Mouse (Mus musculus): ENCODE results near the gene Creb3l2.

Gene Creb3l2

GRCm38 (mm10) chr6:37371341-37371740 is 70.6 kb downstream of the Creb3l2 start:
- peak; percentile 64 for DNase-seq (ENCODE audit: low read depth)

- no peak for DNase-seq (ENCODE audit: low read depth)
Observed at GRCm38 (mm10) chr6:37370566-37370965, 71.4 kb downstream of the Creb3l2 start.

GRCm38 (mm10) chr6:37369750-37370149 is 72.2 kb downstream of the Creb3l2 start:
- no peak for DNase-seq (ENCODE audit: low read depth)

- no peak for DNase-seq (ENCODE audit: low read depth)
Observed at GRCm38 (mm10) chr6:37368281-37368680, 73.7 kb downstream of the Creb3l2 start.

GRCm38 (mm10) chr6:37366991-37367390 is 75.0 kb downstream of the Creb3l2 start:
- DNase-seq (ENCODE audit: low read depth) = no peak

- no peak for DNase-seq (ENCODE audit: low read depth)
Observed at GRCm38 (mm10) chr6:37365179-37365578, 76.8 kb downstream of the Creb3l2 start.

GRCm38 (mm10) chr6:37364361-37364760 is 77.6 kb downstream of the Creb3l2 start:
- DNase-seq (ENCODE audit: low read depth) = peak; percentile 15

GRCm38 (mm10) chr6:37360813-37361385 is 81.0 kb downstream of the Creb3l2 start:
- DNase-seq (ENCODE audit: low read depth) = no peak

GRCm38 (mm10) chr6:37354449-37355179 is 87.3 kb downstream of the Creb3l2 start:
- peak; percentile 77 for DNase-seq (ENCODE audit: low read depth)

- DNase-seq (ENCODE audit: low read depth) = no peak
Observed at GRCm38 (mm10) chr6:37353616-37354015, 88.3 kb downstream of the Creb3l2 start.

- peak; percentile 7 for DNase-seq (ENCODE audit: low read depth)
Observed at GRCm38 (mm10) chr6:37351731-37352380, 90.1 kb downstream of the Creb3l2 start.

GRCm38 (mm10) chr6:37350315-37350714 is 91.6 kb downstream of the Creb3l2 start:
- no peak for DNase-seq (ENCODE audit: low read depth)

- no peak for DNase-seq (ENCODE audit: low read depth)
Observed at GRCm38 (mm10) chr6:37347606-37348005, 94.3 kb downstream of the Creb3l2 start.

- no peak for DNase-seq (ENCODE audit: low read depth)
Observed at GRCm38 (mm10) chr6:37338055-37338454, 103.9 kb downstream of the Creb3l2 start.

GRCm38 (mm10) chr6:37336831-37337260 is 105.1 kb downstream of the Creb3l2 start:
- DNase-seq (ENCODE audit: low read depth) = no peak

- no peak for DNase-seq (ENCODE audit: low read depth)
Observed at GRCm38 (mm10) chr6:37336381-37336780, 105.6 kb downstream of the Creb3l2 start.

GRCm38 (mm10) chr6:37332846-37333245 is 109.1 kb downstream of the Creb3l2 start:
- DNase-seq (ENCODE audit: low read depth) = no peak

- DNase-seq (ENCODE audit: low read depth) = no peak
Observed at GRCm38 (mm10) chr6:37329901-37330864, 111.8 kb downstream of the Creb3l2 start.

GRCm38 (mm10) chr6:37329376-37329775 is 112.6 kb downstream of the Creb3l2 start:
- no peak for DNase-seq (ENCODE audit: low read depth)

- DNase-seq (ENCODE audit: low read depth) = no peak
Observed at GRCm38 (mm10) chr6:37328671-37329070, 113.3 kb downstream of the Creb3l2 start.

- no peak for DNase-seq (ENCODE audit: low read depth)
Observed at GRCm38 (mm10) chr6:37327519-37327918, 114.4 kb downstream of the Creb3l2 start.

- DNase-seq (ENCODE audit: low read depth) = no peak
Observed at GRCm38 (mm10) chr6:37326603-37326955, 115.4 kb downstream of the Creb3l2 start.

Measured in naive thymus-derived CD4-positive, alpha-beta T cell, adult 2 months (primary cell).